Mouse (Mus musculus) forebrain, postnatal 0 days (tissue): Measurements from ENCODE around the gene Tesk2. TPM values are rescaled to one million over a fixed set of nuclear protein-coding genes. Genes with fewer than 3 reads are reported as not detected.

ENCODE experiments used
- ATAC-seq: fragments of 200-750 bp; cut with Nextera tagmentation; 2 replicates; pipeline ENCODE4 v1.8.0; 2017; ENCODE audit warnings: mild to moderate bottlenecking, moderate library complexity
- DNase-seq: peaks from one replicate; pipeline ENCODE4 v3.0.0-alpha.2; 2015
- H3K27ac ChIP-seq: fragments of 300-500 bp; sonication (generic); 2 replicates; pipeline ENCODE4 v1.5.1; 2014; ENCODE audit warnings: low read depth, mild to moderate bottlenecking, antibody characterized with exemption, low read length, moderate library complexity, mixed read lengths
- H3K27me3 ChIP-seq: fragments of 300-500 bp; sonication (generic); 2 replicates; pipeline ENCODE4 v1.6.1; 2014; ENCODE audit warnings: mild to moderate bottlenecking, low read length, mixed read lengths; ENCODE audit not compliant: insufficient read depth
- H3K36me3 ChIP-seq: fragments of 300-500 bp; sonication (generic); 2 replicates; pipeline ENCODE4 v1.6.1; 2014; ENCODE audit warnings: mild to moderate bottlenecking, moderate library complexity; ENCODE audit not compliant: insufficient read depth
- H3K4me1 ChIP-seq: fragments of 300-500 bp; sonication (generic); 2 replicates; pipeline ENCODE4 v1.6.1; 2014; ENCODE audit warnings: antibody characterized with exemption; ENCODE audit not compliant: insufficient read depth
- H3K4me2 ChIP-seq: fragments of 300-500 bp; sonication (generic); 2 replicates; pipeline ENCODE4 v1.6.1; 2014; ENCODE audit warnings: low read depth, mild to moderate bottlenecking, moderate library complexity
- H3K4me3 ChIP-seq: fragments of 300-500 bp; sonication (generic); 2 replicates; pipeline ENCODE4 v1.5.1; 2014; ENCODE audit warnings: low read depth, low read length, mixed read lengths
- H3K9ac ChIP-seq: fragments of 300-500 bp; sonication (generic); 2 replicates; pipeline ENCODE4 v1.6.1; 2014; ENCODE audit warnings: mild to moderate bottlenecking
- H3K9me3 ChIP-seq: fragments of 300-500 bp; sonication (generic); 2 replicates; pipeline ENCODE4 v1.6.1; 2016; ENCODE audit warnings: low read length
- CTCF ChIP-seq: sonication (generic); IDR thresholded peaks from 2 replicates; pipeline ENCODE4 v1.5.1; 2016; ENCODE audit warnings: antibody characterized with exemption, control low read depth, low read depth
- WGBS: fragments of 180-500 bp; shearing (Covaris S2); extraction: QIAGEN DNeasy Blood & Tissue Kit; methylation state at CpG from one replicate; pipeline ENCODE4 v1.1.7; 2014; 5-methylcytosine and 5-hydroxymethylcytosine counted together
- polyA plus RNA-seq: library from polyadenylated mRNA; unstranded; fragments of >200 nt; fragmentation: Nextera tagmentation; extraction: Ambion mirVana; gene quantifications from 2 replicates; pipeline ENCODE4 v1.2.1, GENCODE M21; 2015
- total RNA-seq: library from RNA; depleted of rRNA; stranded (reverse); fragments of >200 nt; gene quantifications from 2 replicates; pipeline ENCODE4 v1.2.3, GENCODE M21; 2014

The Tesk2 gene
- total and polyA plus RNA-seq, 2 experiments from 2014 or later, result 1.9 to 2.9 TPM

DNA sequence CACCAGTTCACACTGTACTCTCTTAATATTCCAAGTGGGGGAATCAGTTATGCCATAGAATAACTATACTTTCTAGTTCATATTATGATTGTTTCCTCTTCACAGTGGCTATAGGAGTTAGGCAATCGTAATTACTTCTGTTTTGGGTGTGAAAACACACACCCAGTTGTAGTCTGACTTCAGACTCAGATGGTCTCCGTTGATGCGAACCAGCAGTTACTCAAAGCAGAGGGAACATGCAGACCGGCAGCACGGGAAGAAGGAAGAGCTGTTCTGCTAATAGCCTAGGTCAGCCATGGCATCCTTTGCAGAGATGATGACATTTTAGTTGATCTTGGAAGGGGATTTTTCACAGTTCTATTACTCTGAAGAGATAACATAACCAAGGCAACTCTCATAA is 47.8 kb downstream of the Tesk2 start:
- no peaks in the 10 kb centered on the region for H3K9me3 ChIP-seq
- H3K27me3 ChIP-seq, result no peaks in the 10 kb centered on the region
- no peak overlapping the region for H3K4me2 ChIP-seq
- no peaks in the 10 kb centered on the region for H3K4me1 ChIP-seq
- H3K27ac ChIP-seq, result no peak overlapping the region
- ATAC-seq (no peak), DNase-seq (no peak)
- 92% methylated on average over 5 of the region's 5 CpGs for WGBS
- no peak overlapping the region for H3K9ac ChIP-seq
- TF ChIP-seq CTCF, result no peak
- no peak overlapping the region for H3K4me3 ChIP-seq
- H3K36me3 ChIP-seq, result no peaks in the 10 kb centered on the region

DNA sequence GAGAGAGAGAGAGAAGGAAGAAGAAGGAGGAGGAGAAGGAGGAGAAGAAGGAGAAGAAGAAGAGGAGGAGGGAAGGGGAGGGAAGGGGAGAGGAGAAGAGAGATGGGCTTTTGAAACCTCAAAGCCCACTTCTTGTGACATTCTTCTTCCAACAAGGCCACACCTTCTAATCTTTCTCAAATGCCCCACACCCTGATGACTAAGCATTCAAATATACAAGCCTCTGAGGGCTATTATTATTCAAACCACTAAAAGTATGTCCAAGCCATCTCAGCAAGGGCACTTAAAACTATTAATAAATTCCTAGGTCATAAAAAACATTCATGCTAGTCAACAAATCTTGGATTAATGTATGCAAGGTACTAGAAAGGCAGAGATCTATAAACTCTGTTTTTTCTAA is 48.3 kb downstream of the Tesk2 start:
- Histone ChIP-seq H3K27me3 (no peaks in the 10 kb centered on the region), H3K4me3 (no peak overlapping the region), H3K36me3 (no peaks in the 10 kb centered on the region), H3K9me3 (no peaks in the 10 kb centered on the region), H3K4me1 (no peaks in the 10 kb centered on the region), H3K27ac (no peak overlapping the region), H3K4me2 (no peak overlapping the region), H3K9ac (no peak overlapping the region)
- ATAC-seq (no peak), DNase-seq (no peak)
- no peak for TF ChIP-seq CTCF

DNA sequence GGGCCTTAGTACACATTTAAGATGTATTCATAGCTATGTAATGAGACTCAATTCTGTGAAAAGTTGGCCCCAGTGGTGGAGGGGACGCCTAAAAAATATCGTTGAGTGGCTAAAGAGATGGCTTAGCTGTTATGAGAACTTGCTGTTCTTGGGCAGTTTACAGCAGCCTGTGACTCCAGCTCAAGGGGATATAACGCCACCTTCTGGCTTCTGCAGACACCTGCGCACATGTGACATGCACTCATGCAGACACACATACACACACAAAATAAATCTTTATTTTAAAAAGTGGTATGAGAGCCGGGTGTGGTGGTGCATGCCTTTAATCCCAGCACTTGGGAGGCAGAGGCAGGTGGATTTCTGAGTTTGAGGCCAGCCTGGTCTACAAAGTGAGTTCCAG is 55.6 kb downstream of the Tesk2 start:
- Histone ChIP-seq H3K9ac (no peak overlapping the region), H3K4me3 (no peak overlapping the region), H3K36me3 (no peaks in the 10 kb centered on the region), H3K9me3 (no peaks in the 10 kb centered on the region), H3K4me1 (no peaks in the 10 kb centered on the region), H3K4me2 (no peak overlapping the region), H3K27ac (no peak overlapping the region), H3K27me3 (no peaks in the 10 kb centered on the region)
- no peak for ATAC-seq
- TF ChIP-seq CTCF, result no peak
- 92% methylated on average over 5 of the region's 5 CpGs for WGBS
- no peak for DNase-seq

DNA sequence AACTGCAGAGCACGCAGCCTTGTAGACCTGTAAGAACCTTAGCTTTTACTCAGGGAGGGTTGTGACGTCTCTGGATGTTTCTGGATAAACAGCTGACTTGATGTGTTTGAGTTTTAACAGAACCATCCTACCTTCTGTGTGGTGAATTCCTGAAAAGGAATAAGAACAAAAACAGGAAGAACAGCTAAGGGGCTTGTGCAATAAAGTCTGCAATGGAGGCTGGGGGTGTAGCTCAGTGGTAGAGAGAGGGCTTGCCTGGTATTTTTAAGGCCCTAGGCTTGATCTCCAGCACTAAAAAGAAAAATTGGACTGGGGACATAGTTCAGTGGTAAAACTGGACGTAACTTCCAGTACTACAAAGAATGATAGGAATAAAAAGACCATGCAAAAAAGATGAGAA is 56.3 kb downstream of the Tesk2 start:
- no peak for ATAC-seq
- H3K27me3 ChIP-seq, result no peaks in the 10 kb centered on the region
- H3K4me2 ChIP-seq, result no peak overlapping the region
- no peaks in the 10 kb centered on the region for H3K9me3 ChIP-seq
- H3K4me1 ChIP-seq, result no peaks in the 10 kb centered on the region
- no peak overlapping the region for H3K9ac ChIP-seq
- TF ChIP-seq CTCF, result no peak
- 90% methylated on average over 3 of the region's 3 CpGs for WGBS
- H3K4me3 ChIP-seq, result no peak overlapping the region
- H3K36me3 ChIP-seq, result no peaks in the 10 kb centered on the region
- no peak overlapping the region for H3K27ac ChIP-seq
- DNase-seq, result no peak

DNA sequence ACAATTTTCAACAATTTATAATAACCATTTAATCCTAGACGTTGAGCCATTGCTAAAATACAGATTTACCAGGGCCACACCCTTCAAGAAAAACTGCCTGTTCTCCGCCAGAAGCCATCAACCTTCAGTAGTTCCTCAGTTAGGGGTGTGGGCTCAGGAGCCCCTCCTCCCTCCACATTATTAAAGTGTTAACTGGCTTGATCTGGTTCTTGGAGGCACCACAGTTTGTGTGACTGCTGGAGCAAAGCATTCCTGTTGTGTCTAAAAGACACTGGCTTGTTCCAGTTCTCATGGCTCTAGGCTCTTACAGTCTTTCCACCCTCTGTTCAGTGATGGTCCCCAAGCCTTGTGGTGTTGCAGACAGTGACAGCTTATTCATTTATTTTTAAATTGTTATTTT is 59.8 kb downstream of the Tesk2 start:
- WGBS, result 79% methylated on average over 2 of the region's 2 CpGs
- H3K36me3 ChIP-seq, result no peaks in the 10 kb centered on the region
- no peaks in the 10 kb centered on the region for H3K9me3 ChIP-seq
- H3K4me2 ChIP-seq, result no peak overlapping the region
- DNase-seq (no peak), ATAC-seq (no peak)
- no peaks in the 10 kb centered on the region for H3K4me1 ChIP-seq
- no peak overlapping the region for H3K27ac ChIP-seq
- no peak for TF ChIP-seq CTCF
- no peaks in the 10 kb centered on the region for H3K27me3 ChIP-seq
- no peak overlapping the region for H3K9ac ChIP-seq
- H3K4me3 ChIP-seq, result no peak overlapping the region

DNA sequence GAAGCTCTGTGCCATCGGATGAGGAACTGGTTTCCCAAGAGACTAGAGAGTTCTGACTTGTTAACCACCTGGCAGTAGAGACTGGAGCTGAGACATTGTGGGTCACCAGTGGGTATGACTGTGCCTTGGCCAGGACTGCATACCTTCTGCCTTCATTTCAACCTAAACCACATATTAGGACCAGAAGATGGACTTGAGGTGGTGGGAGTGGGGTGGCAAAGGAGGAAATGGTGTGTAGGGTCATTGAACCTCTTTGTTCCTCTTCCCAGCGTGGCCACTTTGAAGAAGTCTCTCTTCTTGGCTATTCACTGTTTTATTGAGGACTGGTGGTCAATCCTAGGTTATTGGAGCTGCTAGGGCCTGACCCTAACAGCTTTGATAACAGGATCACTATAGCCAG is 60.6 kb downstream of the Tesk2 start:
- TF ChIP-seq CTCF, result no peak
- no peak overlapping the region for H3K9ac ChIP-seq
- H3K4me3 ChIP-seq, result no peak overlapping the region
- no peaks in the 10 kb centered on the region for H3K27me3 ChIP-seq
- H3K4me2 ChIP-seq, result no peak overlapping the region
- H3K4me1 ChIP-seq, result no peaks in the 10 kb centered on the region
- 50% methylated on average over 2 of the region's 2 CpGs for WGBS
- no peak for DNase-seq
- H3K9me3 ChIP-seq, result no peaks in the 10 kb centered on the region
- ATAC-seq, result no peak
- H3K36me3 ChIP-seq, result no peaks in the 10 kb centered on the region
- no peak overlapping the region for H3K27ac ChIP-seq

DNA sequence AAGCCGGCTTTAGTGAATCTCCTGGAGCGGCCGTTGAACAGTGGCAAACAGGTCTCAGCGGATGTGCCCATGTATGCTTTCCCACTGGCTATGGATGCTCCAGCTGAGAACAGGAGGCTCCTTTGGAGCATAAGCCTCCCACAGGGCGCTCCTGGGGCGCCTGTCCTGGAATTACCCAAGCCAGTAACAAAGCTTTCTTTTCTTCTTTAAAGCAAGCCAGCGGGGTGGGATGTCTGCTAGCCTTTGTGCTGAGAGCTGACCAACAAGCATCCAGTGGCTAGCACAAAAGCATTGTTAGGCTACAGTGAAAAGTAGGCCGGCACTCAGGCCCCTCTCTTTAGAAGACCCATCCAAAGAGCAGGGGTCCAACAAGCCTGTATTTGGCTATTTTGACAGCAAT is 61.4 kb downstream of the Tesk2 start:
- no peak overlapping the region for H3K9ac ChIP-seq
- no peaks in the 10 kb centered on the region for H3K27me3 ChIP-seq
- H3K36me3 ChIP-seq, result no peaks in the 10 kb centered on the region
- H3K4me3 ChIP-seq, result no peak overlapping the region
- H3K4me1 ChIP-seq, result no peaks in the 10 kb centered on the region
- no peak for TF ChIP-seq CTCF
- no peak for DNase-seq
- H3K4me2 ChIP-seq, result no peak overlapping the region
- 9% methylated on average over 8 of the region's 8 CpGs for WGBS
- no peaks in the 10 kb centered on the region for H3K9me3 ChIP-seq
- no peak overlapping the region for H3K27ac ChIP-seq
- no peak; the same call in 1 of the 2 replicates for ATAC-seq

DNA sequence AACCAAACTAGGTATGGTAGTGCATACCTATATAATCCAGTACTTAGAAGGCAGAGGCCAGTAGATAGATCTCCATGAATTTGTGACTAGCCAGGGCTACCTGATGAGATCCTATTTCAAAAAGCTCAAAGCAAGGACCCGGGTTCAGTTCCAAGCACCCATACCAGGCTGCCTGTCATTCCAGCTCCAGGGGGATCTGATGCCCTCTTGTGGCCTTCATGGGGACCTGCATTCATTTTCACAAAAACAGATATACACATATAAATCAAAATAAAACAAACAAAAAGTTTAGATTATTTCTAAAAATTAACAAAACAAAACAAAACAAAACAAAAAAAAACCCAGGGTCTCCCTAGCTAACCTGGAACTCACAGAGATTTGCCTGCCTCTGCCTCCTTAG is 65.8 kb downstream of the Tesk2 start:
- no peak for TF ChIP-seq CTCF
- H3K9ac ChIP-seq, result no peak overlapping the region
- H3K4me1 ChIP-seq, result no peaks in the 10 kb centered on the region
- no peak overlapping the region for H3K4me3 ChIP-seq
- no peaks in the 10 kb centered on the region for H3K27me3 ChIP-seq
- H3K4me2 ChIP-seq, result no peak overlapping the region
- 98% methylated on average over 1 of the region's 1 CpGs for WGBS
- no peak for DNase-seq
- no peaks in the 10 kb centered on the region for H3K9me3 ChIP-seq
- H3K36me3 ChIP-seq, result no peaks in the 10 kb centered on the region
- no peak overlapping the region for H3K27ac ChIP-seq
- ATAC-seq, result no peak
